Mouse (Mus musculus) embryonic facial prominence, embryonic 11.5 days (tissue): ENCODE results near the gene Olfr549. TPM values are rescaled to one million over a fixed set of nuclear protein-coding genes. Genes with fewer than 3 reads are reported as not detected.

ENCODE experiments used
- ATAC-seq: fragments of 200-750 bp; cut with Nextera tagmentation; replicated peaks from 2 replicates; pipeline ENCODE4 v1.8.0; 2017; ENCODE audit warnings: low read depth; ENCODE audit not compliant: insufficient number of reproducible peaks, low FRiP score, low TSS enrichment
- DNase-seq: peaks from one replicate; pipeline ENCODE4 v3.0.0-alpha.2; 2015; ENCODE audit warnings: low spot score
- H3K27ac ChIP-seq: fragments of 300-500 bp; sonication (generic); replicated peaks from 2 replicates; pipeline ENCODE4 v1.5.1; 2014; ENCODE audit warnings: mild to moderate bottlenecking, low read depth, low read length, control low read depth
- H3K27me3 ChIP-seq: fragments of 300-500 bp; sonication (generic); 2 replicates; pipeline ENCODE4 v1.6.1; 2014; ENCODE audit warnings: mild to moderate bottlenecking, low read length, moderate library complexity, mixed read lengths; ENCODE audit not compliant: control insufficient read depth, insufficient read depth
- H3K36me3 ChIP-seq: fragments of 300-500 bp; sonication (generic); replicated peaks from 2 replicates; pipeline ENCODE4 v1.6.1; 2014; ENCODE audit warnings: low read depth, mild to moderate bottlenecking, low read length, moderate library complexity, mixed read lengths; ENCODE audit not compliant: control insufficient read depth, insufficient read depth
- H3K4me1 ChIP-seq: fragments of 300-500 bp; sonication (generic); 2 replicates; pipeline ENCODE4 v1.6.1; 2014; ENCODE audit warnings: low read length, mixed read lengths; ENCODE audit not compliant: control insufficient read depth, insufficient read depth
- H3K4me2 ChIP-seq: fragments of 300-500 bp; sonication (generic); 2 replicates; pipeline ENCODE4 v1.6.1; 2014; ENCODE audit warnings: low read depth, mild to moderate bottlenecking, control low read depth, low read length, moderate library complexity
- H3K4me3 ChIP-seq: fragments of 300-500 bp; sonication (generic); 2 replicates; pipeline ENCODE4 v1.5.1; 2014; ENCODE audit warnings: low read depth, low read length, control low read depth
- H3K9ac ChIP-seq: fragments of 300-500 bp; sonication (generic); replicated peaks from 2 replicates; pipeline ENCODE4 v1.6.1; 2014; ENCODE audit warnings: mild to moderate bottlenecking, control low read depth, low read length
- H3K9me3 ChIP-seq: fragments of 300-500 bp; sonication (generic); replicated peaks from 2 replicates; pipeline ENCODE4 v1.6.1; 2016; ENCODE audit warnings: mild to moderate bottlenecking, low read length, inconsistent platforms, mixed read lengths; ENCODE audit not compliant: control insufficient read depth
- WGBS: fragments of 180-500 bp; shearing (Covaris S2); extraction: QIAGEN DNeasy Blood & Tissue Kit; methylation state at CpG from one replicate; pipeline ENCODE4 v1.1.7; 2014; 5-methylcytosine and 5-hydroxymethylcytosine counted together
- polyA plus RNA-seq: library from polyadenylated mRNA; unstranded; fragments of >200 nt; fragmentation: Nextera tagmentation; extraction: Ambion mirVana; gene quantifications from 2 replicates; pipeline ENCODE4 v1.2.1, GENCODE M21; 2014

Olfr549 gene
- polyA plus RNA-seq, result not detected in 2 replicates

DNA sequence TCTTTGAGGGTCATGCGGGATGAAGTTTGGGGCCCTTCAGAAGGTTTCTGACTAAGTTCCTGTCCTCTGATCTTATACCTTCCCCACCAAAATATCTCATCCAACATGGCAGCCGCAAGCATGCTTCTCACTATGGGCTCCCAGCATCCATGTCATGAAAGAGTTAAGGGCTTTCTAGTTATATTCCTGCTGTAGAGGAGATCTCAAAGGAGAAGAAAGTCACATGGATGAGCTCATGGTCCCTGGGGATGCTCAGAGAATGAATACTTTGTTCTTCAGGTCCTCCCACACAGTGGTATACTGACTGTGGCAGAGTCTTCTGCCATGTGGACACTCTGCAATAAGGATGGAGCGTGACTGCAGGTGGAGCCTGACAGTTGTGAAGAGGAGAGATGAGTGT is at the start of gene Olfr549:
TSS of gene Olfr549 (plus strand) at position 301 of the 400 bp plus-strand sequence.
- no peak within 1 kb of the TSS for H3K27ac ChIP-seq
- no peaks in the 10 kb centered on the region for H3K36me3 ChIP-seq
- H3K4me1 ChIP-seq, result no peaks in the 10 kb centered on the region
- no peak within 1 kb of the TSS for H3K4me2 ChIP-seq
- DNase-seq, result no peak
- H3K27me3 ChIP-seq, result no peaks in the 10 kb centered on the region
- no peak within 1 kb of the TSS for H3K4me3 ChIP-seq
- no peaks in the 10 kb centered on the region for H3K9me3 ChIP-seq
- 82% methylated on average over 3 of the region's 3 CpGs for WGBS
- no peak within 1 kb of the TSS for H3K9ac ChIP-seq
- ATAC-seq, result no peak

DNA sequence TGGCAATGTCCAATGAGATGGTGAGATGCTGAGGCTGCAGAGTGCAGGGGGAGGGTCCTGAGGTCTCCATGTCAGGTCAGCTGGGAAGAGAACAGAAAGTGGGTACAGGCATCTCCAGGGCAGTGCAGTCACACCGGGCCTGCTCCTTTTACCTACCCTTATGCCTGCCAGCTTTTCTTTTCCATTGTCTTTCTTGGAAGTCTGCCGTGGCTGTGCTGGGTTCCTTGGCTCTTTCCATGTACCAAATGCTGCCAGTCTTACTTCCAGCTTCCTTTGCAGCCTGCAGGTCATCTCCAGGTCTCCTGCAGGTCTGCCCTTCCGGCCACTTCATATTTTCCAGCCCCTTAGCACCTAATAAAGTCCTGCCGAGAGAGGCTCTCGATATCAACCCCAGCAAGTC is 47.7 kb upstream of the Olfr549 start:
- Histone ChIP-seq H3K36me3 (no peaks in the 10 kb centered on the region), H3K27me3 (no peaks in the 10 kb centered on the region), H3K4me3 (no peak overlapping the region), H3K9me3 (no peaks in the 10 kb centered on the region), H3K27ac (no peak overlapping the region), H3K4me1 (no peaks in the 10 kb centered on the region), H3K4me2 (no peak overlapping the region), H3K9ac (no peak overlapping the region)
- ATAC-seq (no peak), DNase-seq (no peak)
- 76% methylated on average over 5 of the region's 5 CpGs for WGBS

DNA sequence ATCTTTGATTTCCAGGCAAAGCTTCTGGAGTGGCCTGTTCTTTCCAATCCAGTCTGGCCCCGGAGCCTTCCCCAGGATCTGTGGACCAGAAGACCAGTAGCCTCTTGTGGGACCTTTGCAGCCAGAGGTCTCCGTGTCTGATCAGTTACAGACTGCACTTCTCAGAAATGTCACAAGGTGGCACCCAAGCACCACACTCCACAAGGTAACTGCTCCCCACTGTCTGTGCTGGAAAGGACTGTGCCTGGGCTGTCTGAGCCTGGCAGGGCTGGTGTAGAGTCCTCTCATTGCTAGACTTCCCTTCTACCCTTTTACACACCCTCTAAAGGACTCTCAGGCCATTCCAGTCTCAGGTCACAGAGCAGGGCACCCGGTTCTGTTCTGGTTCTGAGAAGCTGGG is 42.8 kb upstream of the Olfr549 start:
- H3K4me3 ChIP-seq, result no peak overlapping the region
- no peak overlapping the region for H3K27ac ChIP-seq
- DNase-seq (peak; percentile 79), ATAC-seq (peak; percentile 69)
- no peaks in the 10 kb centered on the region for H3K36me3 ChIP-seq
- no peaks in the 10 kb centered on the region for H3K4me1 ChIP-seq
- 56% methylated on average over 3 of the region's 3 CpGs for WGBS
- no peaks in the 10 kb centered on the region for H3K9me3 ChIP-seq
- no peaks in the 10 kb centered on the region for H3K27me3 ChIP-seq
- H3K4me2 ChIP-seq, result no peak overlapping the region
- no peak overlapping the region for H3K9ac ChIP-seq

DNA sequence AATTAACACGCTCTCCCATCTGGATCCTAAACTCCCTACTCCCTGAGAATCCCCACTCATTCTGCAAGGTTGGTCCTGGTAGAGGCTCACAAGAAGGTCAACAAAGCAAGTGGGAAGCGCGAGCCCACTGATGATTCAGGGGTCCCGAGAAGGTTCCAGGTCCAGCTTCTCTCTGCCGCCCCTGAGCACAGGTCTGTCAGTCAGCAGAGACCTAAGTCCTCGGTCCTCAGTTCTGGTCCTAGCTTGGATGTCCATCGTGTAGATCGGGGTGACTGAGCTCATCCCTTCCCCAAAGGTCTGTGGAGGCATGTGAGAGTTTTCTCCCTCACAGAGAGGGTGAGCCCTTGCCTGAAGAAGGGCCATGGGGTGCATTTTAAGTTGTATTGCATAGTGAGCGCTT is 41.6 kb upstream of the Olfr549 start:
- no peaks in the 10 kb centered on the region; the same call in 1 of the 2 replicates for H3K4me1 ChIP-seq
- H3K9me3 ChIP-seq, result no peaks in the 10 kb centered on the region
- no peaks in the 10 kb centered on the region for H3K36me3 ChIP-seq
- WGBS, result 85% methylated on average over 9 of the region's 9 CpGs
- H3K4me2 ChIP-seq, result no peak overlapping the region
- H3K4me3 ChIP-seq, result no peak overlapping the region
- no peak for ATAC-seq
- no peak for DNase-seq
- H3K27me3 ChIP-seq, result no peaks in the 10 kb centered on the region
- H3K9ac ChIP-seq, result no peak overlapping the region
- H3K27ac ChIP-seq, result no peak overlapping the region

DNA sequence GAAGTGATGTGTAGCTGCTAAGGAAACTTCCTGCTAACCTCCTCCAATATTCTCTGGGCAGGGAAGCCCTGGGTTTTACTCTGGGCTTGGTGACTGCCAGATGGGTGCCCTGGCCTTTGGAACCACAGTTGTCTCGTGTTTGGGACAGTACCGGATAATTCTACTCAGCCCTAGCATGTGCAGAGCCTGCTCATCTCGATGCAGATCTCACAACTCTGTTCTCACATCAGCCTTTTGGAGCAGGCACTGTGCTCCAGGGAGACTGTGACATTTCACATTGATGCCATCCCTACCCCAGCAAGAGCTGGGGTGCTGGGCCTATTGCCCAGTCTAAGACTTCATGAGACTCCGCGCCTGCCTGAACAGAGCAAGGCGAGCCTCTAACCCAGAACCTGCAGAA is 41.0 kb upstream of the Olfr549 start:
- Histone ChIP-seq H3K27ac (no peak overlapping the region), H3K9ac (no peak overlapping the region), H3K4me1 (no peaks in the 10 kb centered on the region; the same call in 1 of the 2 replicates), H3K36me3 (no peaks in the 10 kb centered on the region), H3K9me3 (no peaks in the 10 kb centered on the region), H3K4me2 (no peak overlapping the region), H3K27me3 (no peaks in the 10 kb centered on the region; the same call in 1 of the 2 replicates), H3K4me3 (no peak overlapping the region)
- DNase-seq, result no peak
- WGBS, result 87% methylated on average over 6 of the region's 6 CpGs
- ATAC-seq, result no peak

DNA sequence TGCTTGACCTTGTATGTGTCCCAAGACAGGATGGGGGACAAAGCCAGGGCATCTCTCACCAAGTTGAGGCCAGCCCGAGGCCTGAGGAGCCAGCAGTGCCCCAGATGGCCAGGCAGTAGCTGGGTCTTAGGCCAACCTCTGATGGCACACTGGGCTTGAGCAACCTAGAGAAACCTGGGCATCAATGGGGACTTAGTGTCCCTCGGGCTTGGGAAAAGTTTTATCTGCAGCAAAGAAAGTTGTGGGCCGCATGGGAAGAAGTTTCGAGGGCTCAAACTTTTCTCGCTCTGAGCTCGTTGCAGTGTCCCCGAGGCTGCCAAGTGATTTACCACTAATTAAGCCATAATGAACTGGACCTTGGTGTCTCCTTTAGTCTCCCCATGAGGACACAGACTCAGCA is 39.9 kb upstream of the Olfr549 start:
- ATAC-seq (no peak), DNase-seq (no peak)
- Histone ChIP-seq H3K27ac (no peak overlapping the region), H3K4me3 (no peak overlapping the region), H3K36me3 (no peaks in the 10 kb centered on the region), H3K27me3 (no peaks in the 10 kb centered on the region; the same call in 1 of the 2 replicates), H3K4me2 (no peak overlapping the region), H3K4me1 (no peaks in the 10 kb centered on the region; the same call in 1 of the 2 replicates), H3K9ac (no peak overlapping the region), H3K9me3 (no peaks in the 10 kb centered on the region)
- 80% methylated on average over 7 of the region's 7 CpGs for WGBS

DNA sequence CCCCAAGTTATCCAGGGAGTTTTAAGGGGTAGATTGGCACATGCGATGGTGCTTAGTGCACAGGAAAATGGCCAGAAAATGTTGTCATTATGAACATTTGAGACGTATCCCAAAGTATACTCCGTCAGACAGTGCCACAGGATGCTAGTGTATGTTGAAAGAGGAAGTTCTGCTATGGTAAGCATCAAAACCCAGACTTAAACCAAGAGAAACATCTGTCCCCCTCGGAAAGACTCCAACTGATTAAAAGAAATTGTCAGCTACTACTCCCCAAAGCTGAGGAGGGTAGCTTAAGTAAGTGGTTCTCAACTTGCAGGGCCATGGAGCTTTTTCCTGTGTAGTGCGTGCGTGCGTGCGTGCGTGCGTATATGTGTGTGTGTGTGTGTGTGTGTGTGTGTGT is 37.7 kb upstream of the Olfr549 start:
- H3K36me3 ChIP-seq, result no peaks in the 10 kb centered on the region
- WGBS, result 93% methylated on average over 10 of the region's 10 CpGs
- DNase-seq (no peak), ATAC-seq (no peak)
- H3K27me3 ChIP-seq, result no peaks in the 10 kb centered on the region; the same call in none of the 2 replicates
- no peaks in the 10 kb centered on the region; the same call in 1 of the 2 replicates for H3K4me1 ChIP-seq
- no peaks in the 10 kb centered on the region for H3K9me3 ChIP-seq
- no peak overlapping the region for H3K4me2 ChIP-seq
- H3K27ac ChIP-seq, result no peak overlapping the region
- H3K9ac ChIP-seq, result no peak overlapping the region
- no peak overlapping the region for H3K4me3 ChIP-seq

DNA sequence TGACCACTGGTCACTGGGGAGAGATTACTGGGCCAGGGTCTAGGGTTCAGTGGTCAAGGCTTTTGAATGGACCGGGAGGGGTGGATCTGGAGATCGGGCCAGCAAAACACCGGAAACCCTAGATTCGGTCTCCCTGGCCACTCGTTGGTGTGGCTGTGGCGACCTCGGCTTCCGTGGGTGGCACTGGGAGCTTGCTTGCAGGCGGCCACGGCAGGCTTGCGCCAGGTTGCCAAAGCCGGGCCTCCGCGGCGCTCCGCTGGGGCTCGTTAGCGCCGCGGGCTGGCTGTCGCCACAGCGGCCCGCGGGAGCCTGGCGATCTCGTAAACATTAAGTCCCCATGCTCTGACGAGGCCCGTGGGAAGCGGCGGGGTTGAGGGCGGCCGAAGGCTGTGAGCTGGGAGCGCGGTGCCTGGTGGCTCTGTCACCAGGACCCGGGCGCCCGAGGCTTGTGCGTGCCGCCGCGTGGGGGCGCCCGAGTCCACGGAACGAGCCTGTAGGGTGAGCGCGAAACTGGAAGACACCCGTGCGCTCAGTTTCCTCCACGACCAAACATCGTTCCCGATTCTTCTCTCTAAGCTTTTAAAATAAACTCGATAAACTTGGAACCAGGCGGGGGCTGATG is 36.7 kb upstream of the Olfr549 start:
- Histone ChIP-seq H3K36me3 (no peaks in the 10 kb centered on the region), H3K27ac (no peak overlapping the region), H3K9me3 (no peaks in the 10 kb centered on the region), H3K27me3 (no peaks in the 10 kb centered on the region; the same call in none of the 2 replicates), H3K4me3 (peak overlapping the region; percentile 40), H3K4me1 (no peaks in the 10 kb centered on the region; the same call in 1 of the 2 replicates), H3K4me2 (peak overlapping the region; percentile 84), H3K9ac (peak overlapping the region; percentile 61)
- peak; percentile 93 for ATAC-seq
- DNase-seq, result peak; percentile 91
- under 1% methylated on average over 54 of the region's 54 CpGs for WGBS
